Mouse (Mus musculus) layer of hippocampus, adult 2 months (tissue): ENCODE measurements around the gene Slc35e3. TPM values are rescaled to one million over a fixed set of nuclear protein-coding genes. Genes with fewer than 3 reads are reported as not detected.
"Not testable (repeated sequence)": the region's sequence is repeated elsewhere in the genome, so short reads cannot be mapped to it uniquely, and the experiment has no call there.

Experiments
- DNase-seq, 2 experiments: peaks; one replicate each; pipeline ENCODE4 v3.0.0; 2022; ENCODE audit warnings: low spot score in 2 of 2
- H3K27ac ChIP-seq: fragments of 200-600 bp; 2 replicates; pipeline ENCODE4 v1.8.1; 2022
- H3K4me3 ChIP-seq: fragments of 200-600 bp; 2 replicates; pipeline ENCODE4 v1.8.1; 2022; ENCODE audit warnings: mild to moderate bottlenecking
- CTCF ChIP-seq: fragments of 200-600 bp; conservative IDR thresholded peaks from 2 replicates; pipeline ENCODE4 v1.8.1; 2022; ENCODE audit warnings: antibody characterized with exemption, mild to moderate bottlenecking, moderate library complexity
- total RNA-seq, 2 experiments: library from RNA; stranded (reverse); gene quantifications; 2 replicates each; pipeline ENCODE4 v1.2.3; 2021

The Slc35e3 gene
- total RNA-seq, 2 experiments from 2014 or later, result 31.4 to 33.1 TPM

DNA sequence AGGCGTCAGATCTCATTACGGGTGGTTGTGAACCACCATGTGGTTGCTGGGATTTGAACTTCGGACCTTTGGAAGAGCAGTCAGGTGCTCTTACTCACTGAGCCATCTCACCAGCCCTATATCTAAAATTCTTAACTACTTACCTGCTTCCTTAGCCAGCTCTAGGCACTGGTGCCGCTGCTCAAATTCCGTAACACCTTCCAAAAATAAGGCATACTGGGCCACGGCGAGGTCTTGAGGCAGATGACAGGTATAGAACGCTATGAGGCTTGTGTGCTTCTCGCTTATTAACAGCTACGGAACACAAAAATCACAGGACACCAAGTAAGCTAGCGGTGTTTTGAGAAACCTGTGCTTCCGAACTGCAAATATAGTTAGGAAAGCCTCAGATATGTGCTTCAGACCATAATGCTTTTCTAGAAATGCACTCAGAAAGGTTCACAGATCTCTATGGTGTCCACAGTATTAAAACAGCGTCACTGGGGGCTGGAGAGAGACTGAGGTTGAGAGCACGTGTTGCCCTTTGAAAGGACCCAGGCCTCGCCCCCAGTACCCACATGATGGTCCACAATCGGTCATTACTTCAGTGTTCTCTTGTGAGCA lies 17.5 kb upstream of the Slc35e3 start:
- H3K4me3 ChIP-seq, result no peak overlapping the region
- no peak overlapping the region for H3K27ac ChIP-seq
- TF ChIP-seq CTCF, result no peak
- DNase-seq, result no peak

DNA sequence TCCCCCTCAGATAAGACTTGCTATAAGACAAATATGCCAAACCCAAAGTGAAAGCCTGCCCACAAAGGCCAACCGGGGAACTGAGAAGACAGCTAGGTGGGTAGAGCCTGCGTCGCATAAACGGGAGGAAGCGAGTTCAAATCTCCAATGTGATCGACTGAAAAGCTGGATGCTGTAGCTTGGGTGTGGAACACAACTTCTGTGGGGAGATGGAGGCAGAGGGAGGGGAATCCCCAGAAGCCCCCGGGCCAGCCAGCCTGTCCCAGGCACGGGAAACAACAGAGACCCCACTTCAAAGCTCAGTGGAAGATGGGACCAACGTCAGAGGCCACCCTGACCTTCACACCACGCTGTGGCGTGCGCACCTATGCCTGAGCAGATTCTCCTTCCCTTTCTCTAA lies 16.8 kb upstream of the Slc35e3 start:
- no peak overlapping the region for H3K27ac ChIP-seq
- TF ChIP-seq CTCF, result no peak
- DNase-seq, result no peak

GRCm38 (mm10) chr10:117762281-117762830 lies 16.2 kb upstream of the Slc35e3 start:
- Histone ChIP-seq H3K27ac (no peak overlapping the region), H3K4me3 (no peak overlapping the region)
- TF ChIP-seq CTCF, result no peak
- DNase-seq, result no peak

More for the DNA sequence above, 16.8 kb upstream of the Slc35e3 start:
- H3K4me3 ChIP-seq, result no peak overlapping the region

DNA sequence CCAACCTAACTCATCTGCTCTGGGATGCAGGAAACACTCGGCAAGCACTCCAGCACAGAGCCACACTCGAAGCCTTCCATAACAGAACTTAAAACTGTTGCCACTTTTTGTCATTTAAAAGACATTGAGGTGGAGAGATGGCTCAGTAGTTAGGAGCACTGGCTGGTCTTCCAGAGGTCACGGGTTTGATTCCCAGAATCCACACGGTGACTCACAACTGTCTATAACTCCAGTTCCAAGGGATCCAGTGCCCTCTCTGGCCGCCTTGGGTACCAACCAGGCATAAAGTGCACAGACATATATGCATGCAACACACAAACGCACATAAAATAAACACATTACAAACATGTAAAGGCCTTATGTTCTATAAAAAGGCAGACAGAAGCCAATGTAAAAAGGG lies 15.4 kb upstream of the Slc35e3 start:
- H3K27ac ChIP-seq, result no peak overlapping the region
- no peak for TF ChIP-seq CTCF
- DNase-seq, result no peak
- no peak overlapping the region for H3K4me3 ChIP-seq

GRCm38 (mm10) chr10:117760831-117761335 lies 14.7 kb upstream of the Slc35e3 start:
- H3K4me3 ChIP-seq, result no peak overlapping the region
- H3K27ac ChIP-seq, result no peak overlapping the region
- DNase-seq, result no peak
- no peak for TF ChIP-seq CTCF

- DNase-seq, result no peak
- Histone ChIP-seq H3K4me3 (no peak overlapping the region), H3K27ac (no peak overlapping the region)
- no peak for TF ChIP-seq CTCF
Measured at GRCm38 (mm10) chr10:117759844-117760630, 13.9 kb upstream of the Slc35e3 start.

DNA sequence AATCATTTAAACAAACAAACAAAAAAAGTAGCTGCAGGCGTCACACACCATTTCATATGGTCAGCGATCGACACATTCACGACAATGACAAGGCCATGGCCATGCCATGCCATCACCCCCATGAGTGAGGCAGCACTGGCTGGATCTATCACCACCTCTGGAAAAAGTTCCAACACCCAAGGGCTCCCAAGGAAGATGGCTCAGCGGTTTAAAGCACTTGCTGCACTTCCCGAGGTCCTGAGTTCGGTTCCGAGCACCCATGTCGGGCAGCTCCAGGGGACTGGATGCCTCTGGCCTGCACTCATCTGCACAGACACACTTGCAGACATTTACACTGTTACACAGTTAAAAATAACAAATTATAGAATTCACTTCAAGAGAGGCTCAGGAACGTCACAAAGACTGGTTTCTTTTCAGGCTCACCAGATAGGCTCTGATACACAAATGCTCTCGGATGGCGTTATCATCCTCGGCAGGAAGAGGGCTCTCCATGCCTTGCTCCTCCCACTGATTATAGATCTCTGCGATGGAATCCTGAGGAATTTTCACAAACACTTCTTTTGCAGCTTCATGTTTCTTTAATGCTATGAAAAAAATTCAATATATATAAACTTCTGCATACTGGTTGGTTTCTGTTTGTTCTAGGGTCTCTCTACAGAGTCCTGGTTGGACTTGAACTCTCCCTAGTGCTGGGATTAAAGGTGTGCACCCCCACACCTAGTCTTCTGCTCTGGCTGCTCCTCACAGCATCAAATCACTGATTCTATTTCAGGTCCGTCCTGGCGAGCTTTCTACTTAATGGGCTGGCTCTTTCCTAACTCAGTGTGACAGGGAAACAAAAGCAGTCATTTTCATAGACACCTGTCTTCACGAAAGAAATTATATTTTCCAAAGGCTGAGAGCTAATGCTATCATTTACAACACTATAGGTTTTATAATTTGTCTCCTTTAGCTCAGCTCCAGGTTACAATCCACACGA lies 12.9 kb upstream of the Slc35e3 start:
- no peak overlapping the region for H3K4me3 ChIP-seq
- no peak for DNase-seq
- no peak for TF ChIP-seq CTCF
- no peak overlapping the region for H3K27ac ChIP-seq

DNA sequence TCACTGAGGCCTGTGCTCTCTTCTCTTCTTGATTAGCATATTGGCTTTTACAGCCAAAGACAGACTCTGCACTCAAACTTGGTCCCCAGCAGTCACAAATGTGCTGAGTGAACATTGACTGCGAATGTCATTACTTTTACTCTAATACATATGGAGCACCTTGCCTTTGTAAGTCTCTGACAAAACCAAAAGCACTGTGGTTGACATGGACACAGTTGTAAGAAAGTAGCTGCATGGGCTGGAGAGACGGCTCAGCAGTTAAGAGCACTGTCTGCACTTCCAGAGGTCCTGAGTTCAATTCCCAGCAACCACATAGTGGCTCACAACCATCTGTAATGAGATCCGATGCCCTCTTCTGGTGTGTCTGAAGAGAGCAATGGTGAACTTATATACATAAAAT lies 12.2 kb upstream of the Slc35e3 start:
- H3K27ac ChIP-seq, DNase-seq, H3K4me3 ChIP-seq: not testable (repeated sequence)

DNA sequence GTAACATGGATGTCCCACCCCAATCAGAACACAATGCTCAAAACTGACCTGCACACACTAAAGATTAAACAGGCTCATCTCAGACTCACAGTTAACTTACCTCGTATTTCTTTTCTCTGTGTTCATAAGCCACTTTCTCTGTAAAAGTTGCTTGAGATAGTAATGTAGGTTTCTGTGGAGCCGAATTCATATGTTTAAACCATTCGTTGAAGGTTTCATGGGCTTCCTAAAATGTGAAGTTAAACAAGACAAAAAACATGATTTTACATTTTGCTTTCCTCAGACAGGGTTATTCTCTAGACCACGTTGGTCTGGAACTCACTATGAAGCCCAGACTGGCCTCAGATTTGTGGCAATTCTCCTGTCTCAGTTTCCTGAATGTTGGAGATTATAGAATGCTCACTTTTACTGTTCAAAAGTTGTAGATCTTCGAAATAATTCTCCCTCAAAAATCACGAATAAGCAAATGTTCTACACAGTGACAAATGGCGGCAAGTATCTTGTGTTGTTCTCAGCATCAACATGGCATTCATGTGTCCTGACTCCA lies 11.7 kb upstream of the Slc35e3 start:
- H3K27ac ChIP-seq, result no peak overlapping the region
- H3K4me3 ChIP-seq, result no peak overlapping the region
- no peak for TF ChIP-seq CTCF
- DNase-seq, result no peak

DNA sequence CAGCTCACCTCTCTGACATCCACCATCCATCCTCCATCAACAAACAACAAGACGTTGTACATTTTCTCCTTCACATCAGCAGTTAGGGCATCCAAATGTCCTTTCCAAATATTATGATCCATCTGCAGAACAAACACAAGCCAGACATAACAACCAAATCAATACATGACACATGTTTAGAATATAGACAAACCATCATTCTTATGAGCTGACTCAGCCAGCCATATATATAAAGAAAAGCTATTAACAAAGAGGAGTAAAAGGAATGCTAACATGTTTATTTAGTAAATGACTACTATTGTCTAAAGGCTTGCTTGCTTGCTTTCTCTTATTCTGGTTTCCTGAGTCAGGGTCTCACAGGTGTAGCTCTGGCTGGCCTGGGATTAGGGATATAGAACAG lies 11.1 kb upstream of the Slc35e3 start:
- Histone ChIP-seq H3K4me3 (no peak overlapping the region), H3K27ac (no peak overlapping the region)
- DNase-seq, result no peak
- TF ChIP-seq CTCF, result no peak

DNA sequence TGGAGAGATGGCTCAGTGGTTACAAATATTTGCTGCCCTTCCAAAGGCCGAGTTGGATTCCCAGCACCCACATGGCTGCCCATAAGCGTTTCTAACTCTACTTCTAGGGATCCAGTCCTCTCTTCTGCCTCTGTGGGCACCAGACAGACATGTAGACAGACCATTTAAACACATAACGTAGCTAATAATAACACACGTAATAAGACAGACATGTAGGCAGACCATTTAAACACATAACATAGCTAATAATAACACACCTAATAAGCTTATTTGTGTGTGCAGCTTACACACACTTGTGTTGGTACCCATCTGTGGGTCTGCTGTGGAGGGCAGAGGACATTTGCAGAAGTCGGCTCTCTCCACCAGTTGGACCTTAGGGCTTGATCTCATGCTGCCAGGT lies 10.6 kb upstream of the Slc35e3 start:
- DNase-seq, result no peak
- no peak overlapping the region for H3K27ac ChIP-seq
- TF ChIP-seq CTCF, result no peak
- no peak overlapping the region for H3K4me3 ChIP-seq

DNA sequence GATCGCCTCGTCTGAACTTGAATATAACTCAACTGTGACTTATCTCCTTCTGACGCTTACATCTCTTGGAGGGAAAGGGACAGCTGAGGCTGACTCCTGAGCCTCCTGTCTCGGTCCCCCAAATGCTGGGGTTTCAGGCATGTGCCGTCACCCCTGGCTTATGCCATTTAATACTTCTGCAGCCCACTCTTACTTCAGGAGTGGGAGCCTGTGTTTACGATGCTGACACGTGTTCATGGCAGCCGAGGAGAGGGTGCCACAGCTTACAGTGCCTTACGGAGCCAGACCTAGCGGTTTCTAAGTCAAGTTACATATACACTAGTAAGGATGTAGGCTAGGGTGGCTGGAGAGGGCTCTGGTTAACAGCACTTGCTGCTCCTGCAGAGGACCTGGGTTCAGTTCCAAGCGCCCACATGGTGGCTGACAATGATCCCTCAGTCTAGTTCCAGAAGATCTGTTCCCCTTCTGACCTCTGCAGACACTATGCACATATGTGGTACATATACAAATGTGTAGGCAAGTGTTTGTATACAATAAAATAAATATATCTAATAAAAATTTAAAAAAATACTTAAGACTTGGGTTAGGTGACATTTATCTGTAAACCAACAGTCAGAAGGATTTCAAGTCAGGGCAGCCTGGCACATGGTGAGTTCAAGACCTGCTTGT lies 9.8 kb upstream of the Slc35e3 start:
- no peak for DNase-seq
- Histone ChIP-seq H3K4me3 (no peak overlapping the region), H3K27ac (peak overlapping the region; percentile 14; the same call in 1 of the 2 replicates)
- no peak for TF ChIP-seq CTCF
